Comparison of ENCODE assay signal across 9 mouse cellular contexts in genomic region chr9:108305170-108305569, GRCm38 (mm10). TPM values are rescaled to one million over a fixed set of nuclear protein-coding genes. Genes with fewer than 3 reads are reported as not detected.
DNase-seq lines count a peak whose midpoint lies in the region; ATAC-seq lines count a peak whose summit lies in the region.
"Had no signal": no experiment of that assay in that cellular context is flagged by ENCODE, and none has a peak within 500 bp of the region (broad histone marks: within the 10 kb centered on the region; RNA-seq: fewer than 3 reads in every experiment).

No protein-coding gene starts in this region.

- DNase-seq in cerebellum, adult 11 months: peak; percentile 38
- DNase-seq in cerebellum, postnatal 4 days (ENCODE audit: low spot score in 2 of 2): no peak
- DNase-seq in CD4-positive helper T cell, adult 2 months (ENCODE audit: low read depth, low spot score): peak; percentile 21
- peak; percentile 25 for DNase-seq in kidney, postnatal 10 days
- DNase-seq in layer of hippocampus, adult 8-10 months (ENCODE audit: low spot score in 2 of 2): no peak
- DNase-seq in right cerebral cortex, postnatal 36 days (ENCODE audit: low spot score in 2 of 2): no peak

- H3K9ac ChIP-seq in forebrain, embryonic 15.5 days (replicated peaks): peak overlapping the region; percentile 85
- peak overlapping the region; percentile 70 for H3K9ac ChIP-seq in midbrain, embryonic 15.5 days

- 4% methylated on average over 1 of the region's 1 CpGs for WGBS in forebrain, embryonic 15.5 days
- WGBS in midbrain, embryonic 15.5 days: 0% methylated on average over 1 of the region's 1 CpGs

- peaks cover 37% of the 10 kb centered on the region for H3K4me1 ChIP-seq in forebrain, embryonic 15.5 days
- H3K4me1 ChIP-seq in midbrain, embryonic 15.5 days: peaks cover 34% of the 10 kb centered on the region

- peak overlapping the region; percentile 82 for H3K4me2 ChIP-seq in forebrain, embryonic 15.5 days (replicated peaks)
- peak overlapping the region; percentile 71 for H3K4me2 ChIP-seq in midbrain, embryonic 15.5 days

- H3K4me3 ChIP-seq in forebrain, embryonic 15.5 days: peak overlapping the region; percentile 89
- H3K4me3 ChIP-seq in midbrain, embryonic 15.5 days: peak overlapping the region; percentile 86

- no peak for ATAC-seq in forebrain, embryonic 15.5 days (replicated peaks)
- no peak for ATAC-seq in midbrain, embryonic 15.5 days (replicated peaks)

- peak overlapping the region; percentile 99 for H3K27ac ChIP-seq in forebrain, embryonic 15.5 days (replicated peaks)
- peak overlapping the region; percentile 96 for H3K27ac ChIP-seq in midbrain, embryonic 15.5 days

- peaks cover 32% of the 10 kb centered on the region for H3K36me3 ChIP-seq in forebrain, embryonic 15.5 days
- H3K36me3 ChIP-seq in midbrain, embryonic 15.5 days (replicated peaks): peaks cover 20% of the 10 kb centered on the region

- H3K9me3 ChIP-seq in forebrain, embryonic 15.5 days: no peaks in the 10 kb centered on the region
- no peaks in the 10 kb centered on the region for H3K9me3 ChIP-seq in midbrain, embryonic 15.5 days

- H3K27me3 ChIP-seq in forebrain, embryonic 15.5 days: no peaks in the 10 kb centered on the region
- no peaks in the 10 kb centered on the region for H3K27me3 ChIP-seq in midbrain, embryonic 15.5 days (replicated peaks)

RNA-seq across cellular contexts. Expression of gene Rhoa, which starts 0.8 kb away (rescaled TPM):
- 296 and 306 TPM in 2 replicates for polyA plus RNA-seq in forebrain, embryonic 15.5 days (2015; fragmentation: Nextera tagmentation; extraction: Ambion mirVana)
- 251 and 257 TPM in 2 replicates for polyA plus RNA-seq in midbrain, embryonic 15.5 days (2015; fragmentation: Nextera tagmentation; extraction: Ambion mirVana)
- total RNA-seq in layer of hippocampus, adult 8-10 months (2022): 100 to 1,000 TPM; 157 to 186 (median 166) TPM

RNA-seq across cellular contexts. Expression of gene Tcta, which starts 0.8 kb away (rescaled TPM):
- 35.2 and 36.6 TPM in 2 replicates for polyA plus RNA-seq in forebrain, embryonic 15.5 days (2015; fragmentation: Nextera tagmentation; extraction: Ambion mirVana)
- polyA plus RNA-seq in midbrain, embryonic 15.5 days (2015; fragmentation: Nextera tagmentation; extraction: Ambion mirVana): 51.4 and 54.9 TPM in 2 replicates
- 10 to 100 TPM; 31.7 to 39.2 (median 36.8) TPM for total RNA-seq in layer of hippocampus, adult 8-10 months (2022)

RNA-seq across cellular contexts. Expression of gene Amt, which starts 8.5 kb away (rescaled TPM):
- 23.8 and 24.5 TPM in 2 replicates for polyA plus RNA-seq in forebrain, embryonic 15.5 days (2015; fragmentation: Nextera tagmentation; extraction: Ambion mirVana)
- 28.9 and 32.1 TPM in 2 replicates for polyA plus RNA-seq in midbrain, embryonic 15.5 days (2015; fragmentation: Nextera tagmentation; extraction: Ambion mirVana)
- 10 to 100 TPM; 30.1 to 37.2 (median 34.8) TPM for total RNA-seq in layer of hippocampus, adult 8-10 months (2022)
- total RNA-seq: common myeloid progenitor, adult 5-6 weeks had no signal

RNA-seq across cellular contexts. Expression of gene Nicn1, which starts 14.9 kb away (rescaled TPM):
- polyA plus RNA-seq in forebrain, embryonic 15.5 days (2015; fragmentation: Nextera tagmentation; extraction: Ambion mirVana): 120 and 133 TPM in 2 replicates
- 129 and 149 TPM in 2 replicates for polyA plus RNA-seq in midbrain, embryonic 15.5 days (2015; fragmentation: Nextera tagmentation; extraction: Ambion mirVana)
- total RNA-seq in layer of hippocampus, adult 8-10 months (2022): 100 to 1,000 TPM; 106 to 131 (median 116) TPM

RNA-seq across cellular contexts. Expression of gene Gpx1, which starts 33.5 kb away (rescaled TPM):
- polyA plus RNA-seq in forebrain, embryonic 15.5 days (2015; fragmentation: Nextera tagmentation; extraction: Ambion mirVana): 383 and 395 TPM in 2 replicates
- 413 and 429 TPM in 2 replicates for polyA plus RNA-seq in midbrain, embryonic 15.5 days (2015; fragmentation: Nextera tagmentation; extraction: Ambion mirVana)
- 100 to 1,000 TPM in 1 of 4 experiments, 10 to 100 TPM in 3; 57.7 to 113 (median 78.2) TPM for total RNA-seq in layer of hippocampus, adult 8-10 months (2022)

Comparison
In these comparisons a context has a peak if more than half of its experiments do, and no peak if none do; other contexts are left out.
1. DNase-seq: peak in cerebellum, adult 11 months (single experiment), CD4-positive helper T cell, adult 2 months (single experiment) and kidney, postnatal 10 days (single experiment); none in cerebellum, postnatal 4 days (0 of 2), layer of hippocampus, adult 8-10 months (0 of 2) and right cerebral cortex, postnatal 36 days (0 of 2).